Mouse (Mus musculus) inflammation-experienced regulatory T-cells, adult 16 weeks (primary cell): ENCODE results near the gene Glis1. TPM values are rescaled to one million over a fixed set of nuclear protein-coding genes. Genes with fewer than 3 reads are reported as not detected.

Experiments used
- polyA plus RNA-seq: library from polyadenylated mRNA; unstranded; fragments of 100-300 nt; shearing (Covaris generic); gene quantifications from one replicate; pipeline ENCODE4 v1.2.1, GENCODE M21; 2017

Glis1 gene
- polyA plus RNA-seq: 0.44 TPM

DNA sequence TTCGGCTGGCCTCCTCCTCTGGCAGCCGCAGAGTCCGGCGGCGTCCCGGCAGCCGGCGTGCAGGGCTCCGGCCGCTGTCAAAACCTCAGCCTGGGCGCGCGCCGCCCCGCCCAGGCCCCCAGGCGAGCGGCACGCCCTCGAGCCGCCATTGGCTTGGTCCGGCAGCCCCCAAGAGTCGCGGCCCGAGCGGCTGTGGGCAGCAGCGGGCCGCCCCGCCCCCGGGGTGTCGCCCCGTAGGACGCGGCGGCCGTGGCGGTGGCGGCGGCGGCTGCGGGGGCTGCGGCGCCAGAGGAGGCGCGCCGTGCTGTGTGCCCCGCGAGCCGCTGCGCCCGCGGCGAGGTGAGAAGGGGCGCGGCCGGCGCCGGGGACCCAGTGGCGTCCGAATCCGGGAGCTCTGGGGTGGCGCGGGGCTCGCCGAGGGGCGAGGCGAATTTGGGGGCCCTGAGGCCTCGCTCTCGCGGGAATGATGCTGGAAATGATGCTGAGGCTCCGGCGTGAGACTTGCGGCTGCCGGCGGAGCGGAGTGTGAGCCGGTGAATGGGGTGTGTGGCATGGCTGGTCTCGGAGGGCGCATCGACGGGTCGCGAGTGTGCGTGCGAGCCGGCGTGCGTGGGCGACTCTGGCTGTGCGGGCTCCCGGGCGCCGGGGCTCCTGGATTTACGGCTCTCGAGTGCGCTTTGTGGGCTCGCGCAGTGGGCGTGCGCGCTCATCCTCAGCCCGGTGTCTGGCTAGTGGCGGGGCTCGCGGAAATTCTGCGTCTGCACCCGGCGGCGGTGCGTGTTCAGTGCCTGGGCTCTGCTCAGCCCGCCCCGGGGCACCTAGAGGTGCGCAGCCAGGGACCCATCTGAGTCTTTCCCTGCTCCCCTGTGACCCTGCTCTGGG, at the start of gene Glis1:
Gene Glis1, plus strand, starts transcription at position 236 of the 882 bp plus-strand sequence.

GRCm38 (mm10) chr4:107684130-107684529, 249.7 kb downstream of the Glis1 start, which contains the start of gene Dmrtb1:
Gene Dmrtb1, minus strand, starts transcription at chr4:107684230.

Other genes starting within 250 kb of the Glis1 start
- gene Ldlrad1, start 225.4 kb upstream of the Glis1 start, polyA plus RNA-seq: 0.27 TPM
- 27.6 TPM for gene Lrrc42, start 181.1 kb upstream of the Glis1 start, polyA plus RNA-seq
- 22.3 TPM for gene Hspb11, start 181.0 kb upstream of the Glis1 start, polyA plus RNA-seq
- gene Dio1, start 127.4 kb upstream of the Glis1 start, polyA plus RNA-seq: not detected
- gene Yipf1, start 120.2 kb upstream of the Glis1 start, polyA plus RNA-seq: 112 TPM
- gene Ndc1, start 66.8 kb upstream of the Glis1 start, polyA plus RNA-seq: 10.6 TPM
- not detected for gene Dmrtb1, start 249.6 kb downstream of the Glis1 start, polyA plus RNA-seq